In the genomic region with DNA sequence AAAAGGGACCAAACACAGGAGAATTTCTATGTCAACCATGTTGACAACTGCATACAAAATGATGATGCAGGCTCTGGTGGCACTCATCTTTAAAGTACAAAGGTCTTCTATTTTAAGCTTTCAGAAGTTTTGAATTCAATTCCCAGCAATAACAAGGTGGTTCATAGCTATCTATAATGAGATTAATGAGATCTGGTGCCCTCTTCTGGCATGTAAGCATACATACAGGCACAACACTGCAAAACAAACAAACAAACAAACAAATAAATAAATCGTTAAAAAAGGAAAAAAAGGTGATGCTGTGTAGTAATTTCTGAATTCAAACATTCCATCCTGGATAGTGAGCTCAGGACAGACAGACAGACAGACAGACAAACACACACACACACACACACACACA, we compare ENCODE assay signal across 22 mouse cellular contexts. TPM values are rescaled to one million over a fixed set of nuclear protein-coding genes. Genes with fewer than 3 reads are reported as not detected.
A peak's percentile ranks its signal among the peaks of the same experiment; 100 is the strongest.
DNase-seq lines count a peak whose midpoint lies in the region; ATAC-seq and TF ChIP-seq lines count a peak whose summit lies in the region.
"Had no signal": no experiment of that assay in that cellular context is flagged by ENCODE, and none has a peak within 500 bp of the region (broad histone marks: within the 10 kb centered on the region; RNA-seq: fewer than 3 reads in every experiment).

No protein-coding gene starts in this region.

- no peaks in the 10 kb centered on the region for H3K9me3 ChIP-seq in hindbrain, postnatal 0 days (ENCODE audit: low read length)
- H3K9me3 ChIP-seq in hindbrain, embryonic 16.5 days (ENCODE audit: control insufficient read depth, low read length) = no peaks in the 10 kb centered on the region
- H3K9me3 ChIP-seq in liver, embryonic 14.5 days (ENCODE audit: control insufficient read depth, low read length) = no peaks in the 10 kb centered on the region
- no peaks in the 10 kb centered on the region for H3K9me3 ChIP-seq in liver, embryonic 12.5 days (replicated peaks)
- no peaks in the 10 kb centered on the region for H3K9me3 ChIP-seq in stomach, postnatal 0 days (ENCODE audit: control insufficient read depth, low read length)
- H3K9me3 ChIP-seq: embryonic facial prominence, embryonic 12.5 days; forebrain, embryonic 12.5 days; heart, embryonic 10.5 days; heart, embryonic 15.5 days; hindbrain, embryonic 13.5 days had no signal

- TF ChIP-seq CTCF in hindbrain, postnatal 0 days (IDR thresholded peaks at IDR 0.05; ENCODE audit: low read depth) = 0 out of 2 replicates have a peak, but pooled peaks have one; percentile 12
- TF ChIP-seq CTCF in liver, embryonic 14.5 days (IDR thresholded peaks at IDR 0.05; ENCODE audit: low read depth) = peak; percentile 12; the same call in 1 of the 2 replicates
- TF ChIP-seq CTCF in stomach, postnatal 0 days (IDR thresholded peaks at IDR 0.05; ENCODE audit: low read depth) = peak; percentile 20; the same call in 1 of the 2 replicates

- no peak overlapping the region for H3K4me3 ChIP-seq in hindbrain, postnatal 0 days (ENCODE audit: low read length)
- no peak overlapping the region for H3K4me3 ChIP-seq in hindbrain, embryonic 16.5 days (ENCODE audit: low read length)
- no peak overlapping the region for H3K4me3 ChIP-seq in liver, embryonic 14.5 days (ENCODE audit: insufficient read depth in 1 of 2, low read depth in 2 of 2, low read length in 2 of 2)
- no peak overlapping the region for H3K4me3 ChIP-seq in liver, embryonic 12.5 days
- no peak overlapping the region for H3K4me3 ChIP-seq in stomach, postnatal 0 days (ENCODE audit: low read depth, low read length)
- H3K4me3 ChIP-seq: embryonic facial prominence, embryonic 12.5 days; forebrain, embryonic 12.5 days; heart, embryonic 10.5 days; heart, embryonic 15.5 days; hindbrain, embryonic 13.5 days had no signal

- no peak for ATAC-seq in hindbrain, postnatal 0 days
- ATAC-seq in hindbrain, embryonic 16.5 days = no peak
- ATAC-seq in liver, embryonic 14.5 days (ENCODE audit: insufficient read depth) = no peak
- ATAC-seq in liver, embryonic 12.5 days = no peak
- ATAC-seq in erythroblast, adult 5-6 weeks (replicated peaks; ENCODE audit: low FRiP score, poor library complexity, severe bottlenecking) = peak; percentile 52; the same call in 1 of the 2 replicates
- no peak for ATAC-seq in stomach, postnatal 0 days (ENCODE audit: low FRiP score, low TSS enrichment)
- no peak for ATAC-seq in megakaryocyte progenitor cell, adult 5-6 weeks (replicated peaks; ENCODE audit: poor library complexity)
- ATAC-seq: activated CD4-positive, CD25-positive, alpha-beta regulatory T cell, adult 4 months; forebrain, embryonic 16.5 days; inflammation-experienced regulatory T-cells, adult 6 months had no signal

- WGBS in hindbrain, postnatal 0 days = 91% methylated on average over 1 of the region's 1 CpGs
- 94% methylated on average over 1 of the region's 1 CpGs for WGBS in hindbrain, embryonic 16.5 days
- 68% methylated on average over 1 of the region's 1 CpGs for WGBS in liver, embryonic 14.5 days (ENCODE audit: insufficient replicate concordance)
- WGBS in liver, embryonic 12.5 days (ENCODE audit: insufficient replicate concordance) = 76% methylated on average over 1 of the region's 1 CpGs
- WGBS in stomach, postnatal 0 days = 96% methylated on average over 1 of the region's 1 CpGs

- 0 out of 2 replicates have a peak, but pooled peaks cover 8% of the 10 kb centered on the region for H3K36me3 ChIP-seq in hindbrain, postnatal 0 days (ENCODE audit: insufficient read depth, low read length)
- peaks cover 9% of the 10 kb centered on the region for H3K36me3 ChIP-seq in hindbrain, embryonic 16.5 days (ENCODE audit: control insufficient read depth, insufficient read depth, low read length)
- H3K36me3 ChIP-seq in liver, embryonic 14.5 days (replicated peaks; ENCODE audit: control insufficient read depth, insufficient read depth, low read depth) = peaks cover 6% of the 10 kb centered on the region; the same call in 1 of the 2 replicates
- peaks cover 68% of the 10 kb centered on the region for H3K36me3 ChIP-seq in liver, embryonic 12.5 days
- H3K36me3 ChIP-seq in stomach, postnatal 0 days (ENCODE audit: control insufficient read depth, insufficient read depth, low read length) = peaks cover 6% of the 10 kb centered on the region; the same call in 1 of the 2 replicates

- DNase-seq in hindbrain, postnatal 0 days (ENCODE audit: low spot score) = no peak
- DNase-seq in liver, embryonic 14.5 days (ENCODE audit: low read depth in 3 of 3, low spot score in 3 of 3) = no peak
- DNase-seq in stomach, postnatal 0 days (ENCODE audit: low spot score) = no peak
- DNase-seq: adrenal gland, postnatal 14 days; cerebellum, adult 11-12 months; cerebellum, adult 9-10 months; cerebellum, postnatal 25 days; gastrocnemius, postnatal 36 days; heart, adult 11 months; heart, postnatal 14 days had no signal

- no peaks in the 10 kb centered on the region for H3K27me3 ChIP-seq in hindbrain, postnatal 0 days (ENCODE audit: insufficient read depth, low read length)
- H3K27me3 ChIP-seq in hindbrain, embryonic 16.5 days (replicated peaks; ENCODE audit: control insufficient read depth, insufficient read depth, low read length) = no peaks in the 10 kb centered on the region
- no peaks in the 10 kb centered on the region for H3K27me3 ChIP-seq in liver, embryonic 14.5 days (ENCODE audit: control insufficient read depth, insufficient read depth, low read length)
- no peaks in the 10 kb centered on the region for H3K27me3 ChIP-seq in liver, embryonic 12.5 days (replicated peaks)
- no peaks in the 10 kb centered on the region for H3K27me3 ChIP-seq in stomach, postnatal 0 days (ENCODE audit: control insufficient read depth, insufficient read depth, low read length)
- H3K27me3 ChIP-seq: embryonic facial prominence, embryonic 12.5 days; forebrain, embryonic 12.5 days; heart, embryonic 15.5 days; hindbrain, embryonic 13.5 days had no signal

- H3K9ac ChIP-seq in hindbrain, postnatal 0 days (replicated peaks; ENCODE audit: low read length) = no peak overlapping the region
- H3K9ac ChIP-seq in hindbrain, embryonic 16.5 days (ENCODE audit: low read depth, low read length) = no peak overlapping the region
- no peak overlapping the region for H3K9ac ChIP-seq in liver, embryonic 14.5 days (replicated peaks)
- H3K9ac ChIP-seq in liver, embryonic 12.5 days = no peak overlapping the region
- H3K9ac ChIP-seq in stomach, postnatal 0 days (ENCODE audit: low read length) = no peak overlapping the region
- H3K9ac ChIP-seq: embryonic facial prominence, embryonic 12.5 days; forebrain, embryonic 12.5 days; heart, embryonic 15.5 days; hindbrain, embryonic 13.5 days had no signal

- TF ChIP-seq EP300 in liver, embryonic 14.5 days (IDR thresholded peaks at IDR 0.05; ENCODE audit: low read depth) = no peak
- no peak for TF ChIP-seq EP300 in stomach, postnatal 0 days (optimal IDR thresholded peaks at IDR 0.05)

- H3K4me1 ChIP-seq in hindbrain, postnatal 0 days (ENCODE audit: insufficient read depth, low read length) = no peaks in the 10 kb centered on the region
- H3K4me1 ChIP-seq in hindbrain, embryonic 16.5 days (ENCODE audit: control insufficient read depth, insufficient read depth, low read depth, low read length) = no peaks in the 10 kb centered on the region
- H3K4me1 ChIP-seq in liver, embryonic 14.5 days (replicated peaks; ENCODE audit: control insufficient read depth in 2 of 2, insufficient read depth in 2 of 2, low read length in 1 of 2) = no peaks in the 10 kb centered on the region
- H3K4me1 ChIP-seq in liver, embryonic 12.5 days = no peaks in the 10 kb centered on the region
- H3K4me1 ChIP-seq in stomach, postnatal 0 days (replicated peaks; ENCODE audit: control insufficient read depth, insufficient read depth) = no peaks in the 10 kb centered on the region
- H3K4me1 ChIP-seq: embryonic facial prominence, embryonic 12.5 days; forebrain, embryonic 12.5 days; heart, embryonic 10.5 days; heart, embryonic 15.5 days; hindbrain, embryonic 13.5 days had no signal

- H3K4me2 ChIP-seq in hindbrain, postnatal 0 days (ENCODE audit: low read depth, low read length) = no peak overlapping the region
- no peak overlapping the region for H3K4me2 ChIP-seq in hindbrain, embryonic 16.5 days (ENCODE audit: low read length)
- H3K4me2 ChIP-seq in liver, embryonic 14.5 days (ENCODE audit: low read depth) = no peak overlapping the region
- H3K4me2 ChIP-seq in liver, embryonic 12.5 days = no peak overlapping the region
- no peak overlapping the region for H3K4me2 ChIP-seq in stomach, postnatal 0 days (replicated peaks; ENCODE audit: low read depth)
- H3K4me2 ChIP-seq: embryonic facial prominence, embryonic 12.5 days; forebrain, embryonic 12.5 days; heart, embryonic 15.5 days; hindbrain, embryonic 13.5 days had no signal

- H3K27ac ChIP-seq in hindbrain, postnatal 0 days = no peak overlapping the region
- H3K27ac ChIP-seq in hindbrain, embryonic 16.5 days (ENCODE audit: low read depth, low read length) = no peak overlapping the region
- H3K27ac ChIP-seq in liver, embryonic 14.5 days = no peak overlapping the region
- H3K27ac ChIP-seq in liver, embryonic 12.5 days = no peak overlapping the region
- no peak overlapping the region for H3K27ac ChIP-seq in stomach, postnatal 0 days (replicated peaks)
- H3K27ac ChIP-seq: embryonic facial prominence, embryonic 12.5 days; forebrain, embryonic 12.5 days; heart, embryonic 10.5 days; heart, embryonic 15.5 days; hindbrain, embryonic 13.5 days had no signal

RNA-seq across cellular contexts. Expression of gene Rbm5, which starts 41.3 kb away (rescaled TPM):
- total RNA-seq in hindbrain, postnatal 0 days (2014; rRNA removed) = 85.5 and 149 TPM in 2 replicates
- 142 and 148 TPM in 2 replicates for polyA plus RNA-seq in hindbrain, postnatal 0 days (2015; fragmentation: Nextera tagmentation; extraction: Ambion mirVana)
- 210 and 236 TPM in 2 replicates for polyA plus RNA-seq in hindbrain, embryonic 16.5 days (2015; fragmentation: Nextera tagmentation; extraction: Ambion mirVana)
- 23.7 and 35.2 TPM in 2 replicates for polyA plus RNA-seq in liver, embryonic 14.5 days (2012; rRNA removed)
- 40.8 and 45.1 TPM in 2 replicates for polyA plus RNA-seq in liver, embryonic 14.5 days (2014; fragmentation: Nextera tagmentation; extraction: Ambion mirVana)
- 84.3 and 88.6 TPM in 2 replicates for polyA plus RNA-seq in liver, embryonic 12.5 days (2016; fragmentation: Nextera tagmentation; extraction: Ambion mirVana)
- total RNA-seq in erythroblast, adult 5-6 weeks (2015; ENCODE audit: low replicate concordance) = 204 and 296 TPM in 2 replicates
- 507 and 635 TPM in 2 replicates for total RNA-seq in erythroblast, adult 5-6 weeks (2017; ENCODE audit: low replicate concordance)
- polyA plus RNA-seq in stomach, postnatal 0 days (2015; fragmentation: Nextera tagmentation; extraction: Ambion mirVana) = 60.2 and 67.3 TPM in 2 replicates
- 110 and 146 TPM in 2 replicates for total RNA-seq in megakaryocyte progenitor cell, adult 5-6 weeks (2015)
- total RNA-seq in megakaryocyte progenitor cell, adult 5-6 weeks (2017) = 142 and 235 TPM in 2 replicates
